Mouse (Mus musculus): ENCODE data around the gene Xaf1. TPM values are rescaled to one million over a fixed set of nuclear protein-coding genes. Genes with fewer than 3 reads are reported as not detected.
"Not testable (repeated sequence)": the region's sequence is repeated elsewhere in the genome, so short reads cannot be mapped to it uniquely, and the experiment has no call there.

Xaf1 gene
- polyA plus RNA-seq, 1 experiment: 35.2 TPM

DNA sequence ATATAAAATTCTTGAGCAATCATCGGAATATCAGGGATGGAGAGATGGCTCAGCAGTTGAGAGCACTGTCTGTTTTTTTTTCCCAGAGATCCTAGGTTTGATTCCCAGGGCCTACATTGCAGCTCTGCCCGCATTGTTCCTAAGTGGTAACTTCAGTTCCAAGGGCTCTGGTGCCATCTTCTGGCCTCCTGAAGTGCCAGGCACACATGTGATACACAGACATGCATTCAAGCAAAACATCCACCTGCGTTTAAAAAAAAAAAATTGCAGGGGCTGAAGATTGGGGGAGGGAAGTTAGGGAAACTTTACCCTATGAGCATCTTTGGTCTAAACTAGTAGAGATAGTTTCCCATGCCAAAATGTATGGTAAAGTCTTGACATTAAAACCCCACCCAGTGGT is 23.0 kb downstream of the Xaf1 start:
- no peak overlapping the region for H3K27ac ChIP-seq (ENCODE audit: control insufficient read depth, insufficient read depth, low read depth, low read length, poor library complexity)
- TF ChIP-seq POLR2A (IDR thresholded peaks at IDR 0.05; ENCODE audit: borderline replicate concordance, control insufficient read depth, low read depth, low read length) (no peak), CTCF (IDR thresholded peaks at IDR 0.05; ENCODE audit: control insufficient read depth, insufficient read depth, low read length) (peak; percentile 61)
- 53% methylated on average over 3 of the region's 3 CpGs for WGBS
- H3K4me3 ChIP-seq (replicated peaks; ENCODE audit: control insufficient read depth, low read depth, low read length): no peak overlapping the region
- H3K4me1 ChIP-seq (ENCODE audit: control insufficient read depth, insufficient read depth, low read length): no peaks in the 10 kb centered on the region

DNA sequence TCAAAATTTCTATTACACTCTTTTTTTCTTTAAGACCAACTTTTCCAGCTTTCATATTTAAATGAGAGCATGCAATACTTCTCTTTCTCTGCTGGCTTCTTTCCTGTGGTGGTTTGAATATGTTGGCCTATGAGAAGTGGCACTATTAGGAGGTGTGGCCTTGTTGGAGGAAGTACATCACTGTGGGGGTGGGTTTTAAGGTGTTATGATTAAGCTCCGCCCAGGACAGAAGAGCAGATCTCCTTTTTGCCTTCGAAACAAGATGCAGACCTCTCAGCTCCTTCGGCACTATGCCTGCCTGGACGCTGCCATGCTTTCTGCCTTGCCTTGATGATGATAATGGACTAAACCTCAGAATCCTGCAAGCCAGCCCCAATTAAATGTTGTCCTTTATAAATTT is 24.3 kb downstream of the Xaf1 start:
- WGBS: 64% methylated on average over 4 of the region's 4 CpGs
- H3K4me3 ChIP-seq (replicated peaks; ENCODE audit: control insufficient read depth, low read depth, low read length): no peak overlapping the region
- TF ChIP-seq CTCF (IDR thresholded peaks at IDR 0.05; ENCODE audit: control insufficient read depth, insufficient read depth, low read length): no peak
- no peak for TF ChIP-seq POLR2A (IDR thresholded peaks at IDR 0.05; ENCODE audit: borderline replicate concordance, control insufficient read depth, low read depth, low read length)
- H3K27ac ChIP-seq (ENCODE audit: control insufficient read depth, insufficient read depth, low read depth, low read length, poor library complexity): no peak overlapping the region
- H3K4me1 ChIP-seq (ENCODE audit: control insufficient read depth, insufficient read depth, low read length): no peaks in the 10 kb centered on the region

DNA sequence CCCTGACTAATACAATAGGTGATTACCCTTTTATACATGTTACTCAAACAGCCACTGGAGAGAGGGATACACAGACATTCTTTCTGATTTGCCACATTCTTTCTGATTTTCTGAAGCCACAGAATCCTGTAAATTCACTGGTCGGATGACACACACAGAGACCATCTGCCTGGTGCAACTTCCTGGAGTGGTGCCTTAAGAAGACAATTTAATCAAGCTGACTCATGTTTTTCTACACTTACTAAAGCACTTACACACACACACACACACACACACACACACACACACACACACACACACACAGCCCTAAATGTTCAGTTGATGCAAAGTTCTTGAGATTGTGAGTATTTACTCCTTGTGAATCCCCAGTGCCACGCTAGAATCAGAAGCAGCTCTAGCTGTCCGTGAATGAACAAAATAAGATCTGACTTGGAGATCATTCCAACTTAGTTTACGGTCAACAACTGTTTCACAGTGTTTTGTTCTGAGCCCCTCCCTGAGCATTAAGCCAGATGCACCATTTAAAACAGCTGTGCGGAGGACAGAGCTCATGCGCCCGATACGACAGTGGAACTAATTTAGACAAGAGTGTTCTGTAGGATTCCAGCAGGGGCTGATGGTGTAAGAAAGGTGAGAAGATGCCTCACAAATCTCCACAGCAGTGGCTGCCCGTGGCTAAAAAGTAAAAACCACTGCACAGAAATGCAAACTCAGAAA is 31.7 kb downstream of the Xaf1 start:
- WGBS: 76% methylated on average over 9 of the region's 9 CpGs
- no peak overlapping the region for H3K27ac ChIP-seq (ENCODE audit: control insufficient read depth, insufficient read depth, low read depth, low read length, poor library complexity)
- TF ChIP-seq POLR2A (IDR thresholded peaks at IDR 0.05; ENCODE audit: borderline replicate concordance, control insufficient read depth, low read depth, low read length) (no peak), CTCF (IDR thresholded peaks at IDR 0.05; ENCODE audit: control insufficient read depth, insufficient read depth, low read length) (no peak)
- no peaks in the 10 kb centered on the region for H3K4me1 ChIP-seq (ENCODE audit: control insufficient read depth, insufficient read depth, low read length)
- H3K4me3 ChIP-seq (replicated peaks; ENCODE audit: control insufficient read depth, low read depth, low read length): no peak overlapping the region

DNA sequence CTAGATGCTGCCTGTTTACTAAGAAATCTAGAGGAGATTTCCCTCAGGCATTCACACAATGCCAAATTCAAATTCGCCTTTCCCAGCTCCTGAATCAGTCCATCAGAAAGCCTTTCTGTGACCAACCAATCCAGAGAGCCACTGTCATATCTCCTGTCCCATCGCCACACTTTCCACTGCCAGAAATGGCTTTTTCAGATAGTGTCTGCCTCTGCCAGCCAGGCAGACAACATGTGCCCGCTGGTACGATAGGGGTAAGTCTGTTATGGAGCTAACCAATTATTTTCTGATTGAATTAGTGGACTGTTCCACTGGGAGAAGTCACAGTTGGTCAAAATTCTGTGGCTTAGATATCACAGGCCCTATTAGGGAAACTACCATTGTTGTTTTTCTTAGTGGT is 33.2 kb downstream of the Xaf1 start:
- TF ChIP-seq POLR2A (IDR thresholded peaks at IDR 0.05; ENCODE audit: borderline replicate concordance, control insufficient read depth, low read depth, low read length) (no peak), CTCF (IDR thresholded peaks at IDR 0.05; ENCODE audit: control insufficient read depth, insufficient read depth, low read length) (no peak)
- no peaks in the 10 kb centered on the region for H3K4me1 ChIP-seq (ENCODE audit: control insufficient read depth, insufficient read depth, low read length)
- H3K27ac ChIP-seq (ENCODE audit: control insufficient read depth, insufficient read depth, low read depth, low read length, poor library complexity): no peak overlapping the region
- H3K4me3 ChIP-seq (replicated peaks; ENCODE audit: control insufficient read depth, low read depth, low read length): no peak overlapping the region
- WGBS: 69% methylated on average over 4 of the region's 4 CpGs

DNA sequence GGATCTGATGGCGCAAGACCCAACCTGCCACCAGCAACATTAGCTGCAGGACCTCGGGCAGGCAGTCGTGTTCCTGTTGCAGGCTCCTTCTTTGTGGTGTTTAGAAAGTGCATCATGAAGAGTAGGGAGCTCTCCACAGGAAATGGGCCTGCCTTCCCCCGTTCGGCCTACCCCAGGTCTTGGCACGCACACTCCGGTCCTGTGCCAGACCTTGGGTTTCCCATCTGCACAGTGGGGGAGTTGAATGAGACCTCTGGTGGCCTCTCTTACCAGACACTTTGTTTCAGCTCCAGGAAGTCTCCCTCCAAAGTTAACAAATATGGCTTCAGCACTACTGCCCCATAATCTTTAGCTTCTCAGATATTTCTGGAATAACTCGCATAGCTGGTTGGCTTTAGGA is 35.3 kb downstream of the Xaf1 start:
- Histone ChIP-seq H3K4me3 (replicated peaks; ENCODE audit: control insufficient read depth, low read depth, low read length) (no peak overlapping the region), H3K4me1 (ENCODE audit: control insufficient read depth, insufficient read depth, low read length) (no peaks in the 10 kb centered on the region), H3K27ac (ENCODE audit: control insufficient read depth, insufficient read depth, low read depth, low read length, poor library complexity) (no peak overlapping the region)
- TF ChIP-seq POLR2A (IDR thresholded peaks at IDR 0.05; ENCODE audit: borderline replicate concordance, control insufficient read depth, low read depth, low read length) (no peak), CTCF (IDR thresholded peaks at IDR 0.05; ENCODE audit: control insufficient read depth, insufficient read depth, low read length) (no peak)
- WGBS: 44% methylated on average over 8 of the region's 8 CpGs

DNA sequence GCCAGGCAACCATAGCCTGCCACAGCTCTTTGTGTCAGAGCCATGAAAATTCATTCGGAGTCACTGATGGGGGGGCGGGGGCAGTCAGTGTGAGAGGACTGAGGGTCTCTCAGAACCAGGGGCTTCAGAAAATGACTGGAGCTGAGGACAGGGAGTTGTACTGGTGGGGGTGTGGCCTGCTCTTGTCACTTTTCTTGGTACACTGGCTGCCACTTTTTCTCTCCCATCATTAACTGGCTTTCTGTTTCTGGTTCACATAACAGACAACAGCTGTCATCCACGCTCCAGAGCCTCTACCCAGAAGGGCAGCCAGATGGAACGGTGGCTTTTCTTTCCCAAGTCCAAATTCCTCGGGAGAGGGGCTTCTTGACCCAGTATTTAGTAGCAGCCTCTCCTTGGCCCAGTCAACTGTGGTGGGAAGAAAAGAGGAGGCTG is 37.0 kb downstream of the Xaf1 start:
- Histone ChIP-seq H3K4me3 (replicated peaks; ENCODE audit: control insufficient read depth, low read depth, low read length) (no peak overlapping the region), H3K4me1 (ENCODE audit: control insufficient read depth, insufficient read depth, low read length) (no peaks in the 10 kb centered on the region), H3K27ac (ENCODE audit: control insufficient read depth, insufficient read depth, low read depth, low read length, poor library complexity) (no peak overlapping the region)
- 74% methylated on average over 5 of the region's 5 CpGs for WGBS
- TF ChIP-seq POLR2A (IDR thresholded peaks at IDR 0.05; ENCODE audit: borderline replicate concordance, control insufficient read depth, low read depth, low read length) (no peak), CTCF (IDR thresholded peaks at IDR 0.05; ENCODE audit: control insufficient read depth, insufficient read depth, low read length) (no peak)

DNA sequence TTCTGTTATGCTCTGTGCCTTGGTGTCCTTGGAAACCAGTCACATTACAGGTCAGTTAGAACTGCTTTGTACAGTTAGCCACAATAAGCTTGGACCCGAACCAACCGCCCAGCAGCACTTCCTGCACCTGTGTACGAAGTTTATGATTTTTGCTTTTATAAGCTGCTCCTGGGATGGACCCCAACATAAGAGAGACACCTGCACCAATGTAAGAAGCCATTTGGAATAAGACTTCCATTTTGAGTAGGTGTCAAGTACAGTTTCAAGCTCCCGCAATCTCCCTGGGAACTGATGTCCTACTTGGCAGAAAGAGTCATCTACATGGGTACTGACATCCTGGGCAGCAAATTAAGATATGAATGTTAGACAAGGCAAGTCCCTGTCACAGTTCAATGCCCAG is 38.3 kb downstream of the Xaf1 start:
- no peak for TF ChIP-seq CTCF (IDR thresholded peaks at IDR 0.05; ENCODE audit: control insufficient read depth, insufficient read depth, low read length)
- no peak for TF ChIP-seq POLR2A (IDR thresholded peaks at IDR 0.05; ENCODE audit: borderline replicate concordance, control insufficient read depth, low read depth, low read length)
- H3K27ac ChIP-seq (ENCODE audit: control insufficient read depth, insufficient read depth, low read depth, low read length, poor library complexity): no peak overlapping the region
- H3K4me3 ChIP-seq (replicated peaks; ENCODE audit: control insufficient read depth, low read depth, low read length): no peak overlapping the region
- WGBS: 48% methylated on average over 4 of the region's 4 CpGs
- H3K4me1 ChIP-seq (ENCODE audit: control insufficient read depth, insufficient read depth, low read length): no peaks in the 10 kb centered on the region

DNA sequence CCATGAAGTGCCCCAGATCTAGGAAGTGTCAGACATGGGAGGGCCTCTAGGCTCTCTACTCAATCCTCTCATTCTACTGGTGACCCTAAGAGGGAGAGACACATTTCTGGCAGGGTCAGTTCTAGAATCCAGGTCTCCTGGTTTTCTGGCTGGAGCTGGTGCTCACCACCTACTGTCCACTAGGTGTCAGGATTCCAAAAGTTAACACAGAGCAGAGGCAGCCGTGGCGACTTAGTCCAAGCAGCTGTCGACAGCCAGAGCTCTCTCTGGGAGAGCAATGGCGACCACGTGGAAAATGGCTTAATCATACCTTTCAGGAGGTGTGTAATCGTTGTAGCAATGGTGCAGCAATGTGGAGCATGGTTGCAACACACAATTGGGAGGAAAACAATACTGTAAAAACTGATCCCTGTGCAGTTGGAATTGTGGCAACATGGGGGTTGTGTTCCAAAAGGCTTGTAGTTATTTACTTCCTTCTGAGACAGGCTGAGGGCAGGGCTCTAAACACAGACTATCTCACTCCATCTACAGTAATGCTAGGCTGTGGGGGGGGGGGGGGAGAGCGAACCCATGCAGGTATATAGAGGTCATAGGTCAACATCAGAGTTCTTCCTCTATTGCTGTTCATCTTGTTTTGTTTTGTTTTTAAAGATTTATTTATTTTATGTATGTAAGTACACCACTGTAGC is 41.3 kb downstream of the Xaf1 start:
- no peak overlapping the region for H3K4me3 ChIP-seq (replicated peaks; ENCODE audit: control insufficient read depth, low read depth, low read length)
- 13% methylated on average over 7 of the region's 7 CpGs for WGBS
- H3K27ac ChIP-seq (ENCODE audit: control insufficient read depth, insufficient read depth, low read depth, low read length, poor library complexity): no peak overlapping the region
- TF ChIP-seq CTCF (IDR thresholded peaks at IDR 0.05; ENCODE audit: control insufficient read depth, insufficient read depth, low read length) (peak; percentile 65), POLR2A (IDR thresholded peaks at IDR 0.05; ENCODE audit: borderline replicate concordance, control insufficient read depth, low read depth, low read length) (no peak)
- H3K4me1 ChIP-seq (ENCODE audit: control insufficient read depth, insufficient read depth, low read length): no peaks in the 10 kb centered on the region

DNA sequence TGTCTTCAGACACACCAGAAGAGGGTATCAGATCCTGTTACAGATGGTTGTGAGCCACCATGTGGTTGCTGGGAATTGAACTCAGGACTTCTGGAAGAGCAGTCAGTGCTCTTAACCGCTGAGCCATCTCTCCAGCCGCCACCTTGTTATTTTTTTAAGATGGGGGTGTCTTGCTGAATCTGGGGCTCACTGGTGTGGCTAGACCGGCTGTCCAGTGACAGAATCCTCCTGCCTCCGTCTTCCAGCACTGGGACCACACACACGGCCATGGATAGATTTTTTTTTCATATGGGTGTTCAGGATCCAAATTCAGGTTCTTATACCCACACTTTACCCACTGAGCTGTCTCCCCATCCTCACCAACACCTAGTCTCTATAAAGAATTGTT is 41.8 kb downstream of the Xaf1 start:
- 86% methylated on average over 5 of the region's 5 CpGs for WGBS
- H3K4me1 ChIP-seq (ENCODE audit: control insufficient read depth, insufficient read depth, low read length); H3K27ac ChIP-seq (ENCODE audit: control insufficient read depth, insufficient read depth, low read depth, low read length, poor library complexity); H3K4me3 ChIP-seq (replicated peaks; ENCODE audit: control insufficient read depth, low read depth, low read length): not testable (repeated sequence)

Measured in bone marrow, adult 2 months (tissue).